Mouse (Mus musculus) heart, adult 2 months (tissue): Measurements from ENCODE around the gene Kap.

Source experiments
- CTCF ChIP-seq: fragments of 200-600 bp; IDR thresholded peaks from 2 replicates; pipeline ENCODE4 v1.8.1; 2022; ENCODE audit warnings: antibody characterized with exemption, mild to moderate bottlenecking, moderate library complexity
- EP300 ChIP-seq: fragments of 200-500 bp; IDR thresholded peaks from 2 replicates; pipeline ENCODE4 v1.6.1; 2011; ENCODE audit warnings: low read depth, low read length, control low read depth; ENCODE audit not compliant: insufficient read depth
- POLR2A ChIP-seq: fragments of 200-500 bp; IDR thresholded peaks from 2 replicates; pipeline ENCODE4 v1.6.1; 2011; ENCODE audit warnings: mild to moderate bottlenecking, low read depth, low read length, control low read depth; ENCODE audit not compliant: insufficient read depth

- no peak for TF ChIP-seq POLR2A
- TF ChIP-seq EP300: no peak
- TF ChIP-seq CTCF: no peak
These were observed 30.0 kb upstream of the Kap start for GRCm38 (mm10) chr6:133883446-133883985.
